Mouse (Mus musculus) mouse trophoblast stem cell (cell line): ENCODE results near the gene Gm49396.

Experiments used
- in situ Hi-C, 2 experiments: fragments of 300-500 bp; cut with MseI, MboI; formaldehyde crosslinking; loops; 2 replicates in 1 of 2; 3 replicates in 1 of 2; pipeline ENCODE4 v1.15.1; 2025

Gm49396 gene

DNA sequence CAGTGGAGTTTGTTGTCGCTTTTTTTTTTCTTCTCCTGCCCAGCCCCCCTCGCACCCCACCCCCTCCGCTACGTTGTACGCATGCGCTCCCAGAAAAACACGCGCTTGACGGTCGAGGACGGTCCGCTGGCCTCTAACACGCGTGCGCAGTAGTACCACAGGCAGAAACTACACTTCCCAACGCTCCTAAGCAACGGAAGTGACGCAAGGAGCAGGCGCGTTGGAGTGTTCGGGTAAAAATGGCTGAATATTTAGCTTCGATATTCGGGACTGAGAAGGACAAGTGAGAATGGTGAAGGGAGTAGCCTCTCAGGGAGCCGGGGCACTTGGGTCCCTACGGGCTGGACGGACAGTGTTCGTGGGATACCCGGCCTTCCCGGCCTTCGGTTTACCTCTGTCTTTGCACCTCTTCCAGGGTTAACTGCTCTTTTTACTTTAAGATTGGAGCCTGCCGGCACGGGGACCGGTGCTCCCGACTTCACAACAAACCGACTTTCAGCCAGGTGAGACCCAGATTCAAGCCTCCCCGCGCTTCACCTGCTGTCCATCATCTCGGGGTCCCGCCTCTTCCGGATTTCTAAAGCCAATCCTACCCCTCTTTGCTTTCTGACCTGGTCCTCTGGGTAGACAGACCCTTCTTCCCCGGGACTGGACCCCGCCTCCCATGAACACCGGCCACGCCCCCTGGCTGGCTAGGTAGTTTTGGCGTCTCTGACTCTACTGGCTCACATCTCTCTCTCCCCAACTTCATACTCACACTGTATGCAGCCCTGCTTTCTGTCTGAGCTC is at the start of gene Gm49396, which contains the start of the genes U2af1l4 and Psenen:
Gm49396 (plus strand) TSS at position 228 of the 789 bp plus-strand sequence.
U2af1l4 (plus strand) TSS at position 185 of the 789 bp plus-strand sequence.
Psenen (minus strand) TSS at position 511 of the 789 bp plus-strand sequence.
- in situ Hi-C loops = no loop called here

DNA sequence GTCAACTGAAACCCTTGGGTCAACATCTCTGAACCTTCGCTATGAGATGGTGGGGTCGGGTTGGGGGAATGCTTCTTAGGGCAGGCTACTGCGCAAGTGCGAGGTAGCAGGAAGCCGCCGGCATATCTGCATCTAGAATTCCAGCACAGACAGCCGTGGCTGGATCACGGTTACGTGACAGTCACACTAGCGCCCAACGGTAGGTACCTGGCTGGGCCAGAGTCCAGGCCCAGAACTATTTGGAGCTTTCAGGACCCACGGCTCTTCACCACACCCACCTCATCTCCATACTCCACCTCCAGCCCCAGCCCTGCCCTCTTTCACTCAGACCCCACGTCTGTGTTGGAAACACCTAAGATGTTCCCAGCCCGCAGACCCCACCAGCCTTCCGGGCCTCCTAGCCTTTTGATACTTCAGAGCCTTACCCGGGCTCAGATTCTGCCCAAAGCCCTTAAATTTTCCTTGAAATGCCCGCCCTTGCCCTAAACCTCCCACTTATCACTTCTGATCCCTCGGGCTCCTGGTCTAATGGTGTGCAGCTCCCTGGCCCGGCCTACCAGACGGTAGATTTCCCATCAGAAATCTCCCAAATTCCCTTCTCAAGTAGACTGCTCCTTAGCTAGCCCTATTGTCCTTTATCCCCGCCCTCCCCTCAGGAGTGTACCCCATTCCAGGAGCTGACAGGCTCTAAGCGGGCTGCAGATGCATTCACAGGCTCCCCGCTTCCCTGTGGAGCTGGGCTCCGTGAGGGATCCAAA is 48.0 kb upstream of the Gm49396 start:
- in situ Hi-C loops = no loop called here

DNA sequence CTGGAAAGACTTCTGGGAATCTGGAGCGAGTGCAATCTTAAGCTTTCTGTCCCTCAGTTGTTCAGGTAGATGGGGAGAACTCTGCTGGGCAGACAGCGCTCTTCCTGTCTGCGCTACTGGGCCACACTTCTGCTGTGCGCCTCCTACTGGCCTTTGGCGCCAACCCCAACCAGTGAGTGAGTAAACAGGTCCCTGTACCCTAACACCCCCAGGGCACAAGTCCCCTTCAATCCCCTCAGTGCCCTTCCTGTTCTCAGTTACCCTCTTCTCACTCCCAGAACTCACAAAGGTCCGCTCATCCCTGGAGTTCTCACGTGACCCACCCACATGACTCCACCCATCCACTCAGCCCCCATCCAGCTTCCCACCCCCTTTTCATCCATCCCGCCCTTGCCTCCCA is 44.8 kb upstream of the Gm49396 start:
- in situ Hi-C loops = no loop called here

GRCm38 (mm10) chr7:30520396-30520795 is 42.7 kb upstream of the Gm49396 start:
- in situ Hi-C loops = no loop called here

- in situ Hi-C loops = no loop called here
Observed at GRCm38 (mm10) chr7:30520856-30521255, 42.3 kb upstream of the Gm49396 start.

DNA sequence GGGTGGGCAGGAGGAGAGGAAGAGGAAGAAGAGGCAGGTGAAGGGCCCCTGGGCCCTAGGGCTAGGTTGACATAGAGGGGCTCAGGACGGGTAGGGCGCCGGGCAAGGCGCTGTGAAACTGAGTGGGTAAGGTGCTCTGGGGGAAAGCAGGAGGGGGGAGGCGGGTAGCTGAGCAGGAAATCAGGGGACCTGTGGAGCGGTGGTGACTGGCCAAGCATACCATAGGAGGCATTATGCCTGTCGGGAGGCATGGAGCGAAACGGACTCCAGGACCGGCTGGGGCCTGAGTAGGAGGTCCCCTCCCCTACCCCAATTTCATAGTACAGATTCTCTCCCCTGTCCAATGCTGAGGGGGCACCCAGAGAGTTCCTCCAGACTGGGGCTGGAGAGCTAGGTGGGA is 40.3 kb upstream of the Gm49396 start:
- in situ Hi-C loops = no loop called here

GRCm38 (mm10) chr7:30524487-30524886 is 38.7 kb upstream of the Gm49396 start:
- in situ Hi-C loops = no loop called here

DNA sequence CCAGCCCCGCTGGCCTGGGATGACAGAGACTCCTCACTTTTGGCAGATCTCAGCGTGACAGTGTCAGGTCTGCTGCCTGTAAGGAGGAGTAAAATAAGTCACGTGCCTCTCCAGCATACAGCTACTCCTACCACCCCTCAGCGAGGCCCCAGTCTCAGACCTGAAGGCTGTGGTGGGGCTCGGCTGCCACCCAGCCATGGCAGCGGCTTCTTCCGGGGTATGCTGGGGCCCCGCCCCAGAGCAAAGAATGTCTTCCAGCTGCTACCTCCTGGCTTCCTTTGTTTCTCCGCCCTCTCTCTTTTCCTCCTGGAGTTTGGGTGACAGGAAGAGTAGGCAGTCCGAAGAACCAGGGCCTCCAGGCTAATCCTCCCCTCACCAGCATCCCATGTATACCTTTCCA is 37.2 kb upstream of the Gm49396 start:
- in situ Hi-C loops = no loop called here

GRCm38 (mm10) chr7:30526399-30526798 is 36.7 kb upstream of the Gm49396 start:
- in situ Hi-C loops = no loop called here

- in situ Hi-C loops = no loop called here
Observed at GRCm38 (mm10) chr7:30526981-30527380, 36.2 kb upstream of the Gm49396 start.

- in situ Hi-C loops = no loop called here
Observed at GRCm38 (mm10) chr7:30531291-30531815, 31.8 kb upstream of the Gm49396 start.

GRCm38 (mm10) chr7:30532931-30533330 is 30.2 kb upstream of the Gm49396 start:
- in situ Hi-C loops = no loop called here

DNA sequence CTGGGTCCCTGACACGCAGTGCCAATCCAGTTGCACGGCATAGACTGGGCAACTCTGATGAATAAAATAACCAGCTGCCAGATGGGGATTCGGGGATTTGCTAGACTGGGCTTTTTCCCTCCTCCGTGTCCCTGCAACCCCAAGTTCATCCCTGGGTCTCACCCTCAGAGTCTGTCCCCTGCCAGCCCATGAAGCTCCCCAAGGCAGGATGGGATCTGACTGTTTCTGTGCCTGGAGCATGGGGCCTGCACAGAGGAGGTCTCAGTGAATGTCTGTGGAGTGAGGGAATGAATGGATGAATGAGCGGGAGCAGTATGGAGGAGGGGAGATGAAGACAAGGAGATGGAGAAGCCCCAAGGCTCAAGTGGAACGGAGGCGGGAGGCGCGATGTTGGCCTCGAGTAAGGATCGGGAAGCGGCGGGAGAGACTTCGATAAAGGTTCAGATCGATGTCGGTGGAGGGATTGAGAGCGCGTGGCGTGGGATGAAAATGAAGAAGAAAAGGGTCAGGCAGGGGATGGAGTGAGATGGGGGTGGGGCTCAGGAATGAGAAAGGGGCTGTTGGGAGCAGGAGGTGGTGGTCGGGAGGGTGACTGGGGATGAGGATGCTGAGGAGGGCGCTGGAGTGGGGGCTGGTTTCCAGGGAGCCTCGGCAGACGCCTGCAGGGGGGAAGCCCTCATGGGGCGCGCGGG is 29.1 kb upstream of the Gm49396 start:
- in situ Hi-C loops = no loop called here

DNA sequence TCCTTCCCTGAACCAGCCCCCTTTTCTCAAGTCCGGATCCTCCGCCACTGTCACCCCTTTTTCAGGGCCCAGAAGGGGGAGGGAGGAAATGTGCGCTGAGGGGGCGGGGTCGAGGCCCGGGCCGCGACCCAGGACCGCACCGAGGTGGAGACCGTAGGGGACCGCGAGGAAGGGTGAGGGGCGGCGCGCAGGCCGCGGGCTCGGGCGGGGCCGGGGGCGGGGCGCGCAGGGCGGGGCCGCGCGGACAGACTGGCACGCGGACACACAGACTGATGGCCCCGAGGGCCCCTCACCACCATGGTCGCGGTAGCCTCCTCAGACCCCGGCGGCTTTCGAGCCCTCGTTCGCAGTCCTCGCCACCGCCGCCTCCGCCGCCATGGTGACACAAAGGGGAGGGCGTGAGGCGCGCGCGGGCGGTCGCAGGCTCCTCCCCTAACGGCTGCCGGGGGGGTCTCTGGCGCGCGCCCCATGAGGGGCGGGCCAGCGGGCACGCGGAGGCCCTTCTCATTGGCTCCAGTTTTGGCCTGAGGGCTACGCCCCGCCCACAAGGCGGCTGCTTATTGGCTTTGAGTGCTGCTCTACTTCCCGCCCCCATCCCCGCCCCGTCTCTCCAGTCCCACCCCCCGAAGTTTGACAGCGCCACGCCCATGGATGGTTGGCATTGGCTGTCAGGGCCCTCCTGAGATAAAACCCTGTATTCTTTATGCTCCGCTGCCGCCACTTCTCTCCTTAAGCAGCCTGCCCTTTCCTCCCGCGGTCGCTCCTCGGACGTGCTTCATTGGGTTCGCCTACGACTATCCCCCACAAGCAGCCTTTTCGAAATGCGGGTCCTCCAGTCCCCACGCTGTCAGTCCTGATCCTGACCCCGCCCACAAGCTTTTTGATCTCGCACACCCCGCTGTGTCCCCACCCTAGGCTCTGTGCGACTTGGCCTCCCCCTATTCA is 28.2 kb upstream of the Gm49396 start, which contains the start of gene Arhgap33:
Arhgap33 (minus strand) TSS at position 428 of the 945 bp plus-strand sequence.
- in situ Hi-C loops = no loop called here

DNA sequence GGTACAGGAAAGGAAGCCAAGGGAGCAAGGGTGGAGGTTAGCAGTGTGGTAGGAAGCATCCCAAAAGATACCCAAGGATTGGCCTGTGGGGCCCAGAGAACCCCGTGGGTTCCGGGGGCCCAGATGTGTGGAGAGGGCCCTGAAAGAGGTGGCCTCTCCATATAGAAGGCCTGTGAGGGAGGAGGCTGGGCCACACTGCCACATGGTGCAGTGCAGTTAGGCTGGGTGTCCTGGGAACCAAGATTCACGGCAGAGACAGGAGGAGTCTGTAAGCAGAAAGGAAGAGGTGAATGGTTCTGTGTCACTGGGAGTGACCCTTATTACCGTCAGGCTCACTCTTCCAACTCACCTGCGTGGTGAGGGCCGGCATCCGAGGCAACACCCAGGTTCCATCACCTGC is 22.6 kb upstream of the Gm49396 start:
- in situ Hi-C loops = no loop called here

- in situ Hi-C loops = no loop called here
Observed at GRCm38 (mm10) chr7:30544327-30544726, 18.8 kb upstream of the Gm49396 start.

- in situ Hi-C loops = no loop called here
Observed at GRCm38 (mm10) chr7:30549880-30550279, 13.3 kb upstream of the Gm49396 start.

DNA sequence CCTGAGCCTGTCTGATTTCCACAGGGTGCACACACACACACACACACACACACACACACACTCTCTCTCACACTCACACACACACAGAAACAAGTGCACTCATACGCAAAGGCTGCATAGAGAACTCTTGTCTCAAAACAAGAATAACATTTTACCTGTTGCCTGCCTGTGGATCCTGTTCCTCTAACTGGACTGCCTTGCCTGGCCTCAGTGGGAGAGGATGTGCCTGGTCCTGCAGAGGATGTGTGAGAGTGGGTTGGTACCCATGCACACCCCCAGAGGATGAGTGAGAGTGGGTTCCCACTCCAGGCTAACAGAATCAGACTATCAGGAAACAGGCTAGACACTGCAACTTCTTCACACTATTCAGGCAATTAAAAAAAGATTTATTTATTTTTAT is 12.5 kb upstream of the Gm49396 start:
- in situ Hi-C loops = no loop called here

DNA sequence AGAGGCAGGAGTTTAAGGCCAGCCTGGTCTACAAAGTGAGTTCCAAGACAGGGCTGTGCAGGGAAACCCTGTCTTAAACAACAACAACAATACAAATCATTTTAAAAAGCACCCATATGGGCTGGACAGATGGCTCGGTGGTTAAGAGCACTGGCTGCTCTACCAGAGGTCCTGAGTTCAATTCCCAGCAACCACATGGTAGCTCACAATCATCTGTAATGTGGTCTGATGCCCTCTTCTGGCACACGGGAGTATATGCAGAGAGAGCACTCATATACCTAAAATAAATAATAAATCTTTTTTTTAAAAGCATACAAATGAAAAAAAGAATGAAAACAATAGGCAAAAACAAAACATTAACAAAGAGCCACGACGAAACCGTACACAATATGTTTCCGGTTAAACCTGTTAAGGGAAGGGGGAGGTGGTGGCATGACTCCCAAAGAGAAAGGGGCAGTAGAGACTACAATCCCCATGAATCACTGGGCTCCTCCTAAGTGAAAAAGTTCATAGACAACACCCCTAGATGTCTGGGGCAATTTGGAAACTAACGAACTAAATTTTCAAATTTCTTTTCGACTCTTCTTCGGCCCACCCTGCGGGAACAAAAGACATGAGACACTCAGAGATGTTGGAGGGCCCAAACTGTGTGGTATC is 11.6 kb upstream of the Gm49396 start:
- in situ Hi-C loops = no loop called here
